Mouse (Mus musculus): ENCODE results near the gene Srebf2.

Gene Srebf2

DNA sequence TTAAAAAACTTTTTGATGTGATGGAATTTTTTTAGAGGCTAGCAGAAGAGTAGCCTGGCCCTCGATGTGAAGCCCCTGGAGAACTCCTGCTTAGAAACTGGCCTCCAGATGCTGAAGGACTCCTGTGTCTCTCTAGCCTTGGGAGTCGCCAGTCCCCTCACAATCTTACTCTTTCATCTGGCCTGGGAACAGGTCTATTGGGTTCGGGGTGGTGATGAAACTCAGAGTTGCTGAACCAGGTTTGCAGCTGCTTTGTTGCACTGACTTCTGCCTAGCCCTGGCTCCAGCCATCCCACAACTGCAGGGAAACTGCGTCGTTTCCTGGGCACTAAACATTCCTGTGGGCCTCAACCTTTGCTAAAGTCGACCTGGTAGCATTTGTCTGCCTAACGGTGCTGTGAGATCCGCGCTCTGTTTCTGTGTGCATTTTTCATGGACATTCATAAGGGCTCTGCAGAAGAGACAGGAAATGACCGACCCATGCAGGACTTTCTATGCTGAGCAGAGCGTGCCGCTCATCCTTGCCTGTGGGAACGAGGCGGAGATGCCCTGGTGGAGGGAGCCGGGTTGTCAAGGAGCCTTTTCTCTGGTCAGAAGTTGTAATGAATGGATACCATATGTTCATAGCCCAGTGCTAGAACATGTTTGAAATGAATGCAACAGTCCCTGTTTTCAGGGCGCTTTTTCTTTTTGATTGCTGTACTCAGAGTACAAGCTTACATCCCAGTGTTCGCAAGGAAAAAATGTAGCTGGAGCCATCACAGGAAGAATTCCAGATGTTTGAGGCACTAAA, 11.5 kb downstream of the Srebf2 start:
- DNase-seq: no peak

DNA sequence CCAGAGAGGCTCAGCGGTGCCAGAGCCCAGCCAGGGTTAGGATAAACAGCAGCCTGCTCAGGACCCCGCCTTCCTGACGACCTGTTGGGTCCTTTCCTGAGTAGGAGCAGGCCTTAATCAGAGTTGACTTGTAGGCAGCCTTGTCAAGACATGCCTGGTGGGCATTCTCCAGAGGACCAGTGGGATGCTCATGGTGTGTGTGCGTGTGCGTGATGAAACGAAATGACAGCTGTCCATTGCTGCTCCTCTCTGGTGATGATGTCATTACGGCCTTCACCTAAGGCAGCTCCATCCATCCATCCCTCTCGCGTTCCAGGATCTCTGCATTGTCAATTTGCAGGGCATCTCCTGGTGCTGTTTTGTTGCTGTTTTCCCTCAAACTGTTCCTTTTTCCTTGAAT, 12.5 kb downstream of the Srebf2 start:
- no peak for DNase-seq

DNA sequence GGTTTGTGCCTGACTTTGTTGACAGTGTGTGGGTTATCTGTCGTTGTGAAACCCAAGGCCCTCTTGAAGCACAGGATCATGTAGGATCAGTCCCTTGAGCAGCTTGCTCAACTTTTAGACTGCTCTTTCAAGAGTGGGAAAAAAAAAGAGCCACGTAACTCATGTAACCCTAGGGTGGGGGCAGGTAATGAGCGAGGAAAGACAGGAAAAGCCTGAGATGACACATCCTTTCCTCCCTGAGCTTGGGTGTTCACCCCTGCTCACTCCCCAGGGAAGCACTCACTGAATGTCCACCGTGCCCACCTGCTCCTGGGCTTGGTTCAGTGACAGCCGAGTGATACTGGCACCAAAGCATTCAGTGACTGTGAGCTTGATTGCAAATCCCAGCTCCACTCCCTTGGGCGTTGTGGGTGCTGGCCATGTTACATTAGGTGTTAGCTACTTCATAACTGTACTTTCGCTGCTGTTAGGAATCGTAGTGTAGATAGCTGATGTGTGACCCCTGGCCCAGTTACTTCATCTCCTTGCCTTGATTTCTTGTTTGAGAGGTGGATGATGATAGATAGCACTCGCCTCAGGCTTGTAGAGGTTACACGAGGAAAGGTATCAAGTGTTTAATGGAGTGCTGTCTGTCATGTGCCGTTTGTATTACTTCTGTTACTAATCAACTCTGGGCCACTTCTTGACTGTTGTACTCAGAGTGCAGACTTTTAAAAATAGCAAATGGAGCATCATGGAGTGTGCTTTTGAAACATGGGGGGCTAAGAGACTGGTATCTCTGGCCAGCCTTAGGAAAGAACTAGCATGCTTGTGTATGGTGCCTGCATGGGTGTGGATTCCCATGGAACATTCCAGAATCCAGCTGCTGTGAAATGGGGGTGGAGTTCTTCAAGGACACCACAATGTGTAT, 14.0 kb downstream of the Srebf2 start:
- no peak for DNase-seq

DNA sequence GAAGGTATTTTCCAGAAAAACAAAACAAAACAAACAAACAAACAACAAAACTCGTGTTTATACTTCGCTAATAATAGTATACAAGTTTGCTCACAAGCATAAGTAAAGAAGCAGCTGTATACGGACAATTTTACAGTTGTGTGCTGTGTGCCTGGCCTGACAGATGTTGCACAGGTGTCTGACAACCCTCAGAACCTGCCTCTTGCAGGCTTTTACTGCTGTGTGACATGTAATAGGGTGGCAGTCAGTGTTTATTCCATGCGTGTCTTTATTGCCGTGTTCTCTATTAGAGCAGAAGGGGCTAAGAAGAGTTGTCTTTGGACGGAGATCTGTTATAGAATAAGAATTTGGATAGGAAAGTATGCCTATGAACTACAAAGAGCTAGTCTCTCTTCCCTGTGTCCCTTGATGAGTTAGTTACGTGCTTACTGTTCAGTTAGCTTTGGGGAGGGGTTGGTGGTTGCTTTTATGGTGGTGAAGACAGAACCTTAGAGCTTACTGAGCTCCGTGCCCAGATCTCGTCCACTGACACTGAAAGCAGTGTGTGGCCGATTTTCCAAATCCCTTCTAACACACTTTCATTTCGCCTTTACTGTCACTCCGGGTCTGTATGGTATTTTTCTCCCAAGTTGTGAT, 15.1 kb downstream of the Srebf2 start:
- DNase-seq: no peak

DNA sequence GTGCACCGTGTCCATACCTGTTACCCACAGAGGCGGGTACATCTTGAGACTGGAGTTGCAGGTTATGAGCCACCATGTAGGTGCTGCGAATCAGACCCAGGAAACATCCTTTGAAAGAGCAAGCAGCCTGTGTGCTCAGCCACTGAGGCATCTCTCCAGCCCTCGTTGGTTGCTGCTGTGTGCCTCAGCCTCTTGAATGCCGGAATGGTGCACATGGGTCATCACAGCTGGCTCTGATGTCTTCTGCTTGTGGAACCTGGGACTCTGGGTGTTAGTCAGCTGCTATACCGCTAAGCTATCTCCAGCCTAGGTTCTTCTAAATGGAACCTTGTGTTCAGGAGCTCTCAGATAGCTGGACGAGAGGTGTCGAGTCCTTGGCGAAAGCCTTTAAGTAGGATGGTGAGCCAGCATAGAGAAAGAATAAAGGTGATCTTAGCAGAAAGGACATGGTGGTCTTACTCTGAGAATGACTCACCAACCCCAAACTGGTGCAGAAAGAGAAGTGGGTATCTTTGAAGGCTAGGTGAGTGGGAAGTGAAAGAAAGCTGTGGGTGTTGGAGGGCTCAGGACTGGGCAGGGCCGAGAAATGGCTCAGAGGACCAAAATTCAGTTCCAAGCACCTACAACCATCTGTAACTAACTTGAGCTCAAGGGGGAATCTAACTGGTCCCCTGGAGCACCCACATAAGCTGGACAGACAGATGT, 16.5 kb downstream of the Srebf2 start:
- DNase-seq: no peak

DNA sequence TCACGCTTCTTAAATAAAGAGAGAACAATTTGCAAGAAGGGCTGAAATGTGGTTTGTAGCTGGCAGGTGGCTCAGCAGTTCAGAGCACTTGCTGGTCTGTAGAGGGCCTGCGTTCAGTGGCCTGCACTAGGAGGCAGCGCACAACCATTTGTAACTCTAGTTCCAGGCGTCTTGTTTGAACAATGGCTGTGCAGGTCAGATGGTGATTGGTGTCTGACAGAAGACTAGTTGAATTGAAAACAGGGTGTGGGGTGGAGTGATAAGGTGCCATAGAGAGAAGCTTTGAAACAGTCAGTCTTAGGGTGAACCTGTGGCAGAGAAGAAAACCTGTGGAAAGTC, 17.0 kb downstream of the Srebf2 start:
- DNase-seq: no peak

DNA sequence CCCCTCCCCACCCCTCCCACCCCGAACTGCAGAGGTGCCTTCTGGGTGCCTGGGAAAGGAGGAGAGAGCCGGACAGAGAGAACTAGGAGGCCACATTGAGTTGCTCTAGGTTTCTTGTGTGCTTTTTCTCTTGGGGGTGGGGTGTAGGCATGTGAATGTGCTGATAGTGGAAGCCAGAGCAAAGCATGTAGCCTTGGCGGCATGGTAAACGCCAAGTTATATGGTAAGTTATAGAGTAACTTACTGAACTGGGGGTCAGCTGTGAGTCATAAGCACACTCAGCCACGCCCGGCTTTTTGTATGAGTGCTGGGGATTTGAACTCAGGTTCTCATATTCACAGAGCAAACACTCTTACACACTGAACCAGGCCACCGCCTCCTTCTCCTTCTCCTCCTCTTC, 17.5 kb downstream of the Srebf2 start:
- no peak for DNase-seq

DNA sequence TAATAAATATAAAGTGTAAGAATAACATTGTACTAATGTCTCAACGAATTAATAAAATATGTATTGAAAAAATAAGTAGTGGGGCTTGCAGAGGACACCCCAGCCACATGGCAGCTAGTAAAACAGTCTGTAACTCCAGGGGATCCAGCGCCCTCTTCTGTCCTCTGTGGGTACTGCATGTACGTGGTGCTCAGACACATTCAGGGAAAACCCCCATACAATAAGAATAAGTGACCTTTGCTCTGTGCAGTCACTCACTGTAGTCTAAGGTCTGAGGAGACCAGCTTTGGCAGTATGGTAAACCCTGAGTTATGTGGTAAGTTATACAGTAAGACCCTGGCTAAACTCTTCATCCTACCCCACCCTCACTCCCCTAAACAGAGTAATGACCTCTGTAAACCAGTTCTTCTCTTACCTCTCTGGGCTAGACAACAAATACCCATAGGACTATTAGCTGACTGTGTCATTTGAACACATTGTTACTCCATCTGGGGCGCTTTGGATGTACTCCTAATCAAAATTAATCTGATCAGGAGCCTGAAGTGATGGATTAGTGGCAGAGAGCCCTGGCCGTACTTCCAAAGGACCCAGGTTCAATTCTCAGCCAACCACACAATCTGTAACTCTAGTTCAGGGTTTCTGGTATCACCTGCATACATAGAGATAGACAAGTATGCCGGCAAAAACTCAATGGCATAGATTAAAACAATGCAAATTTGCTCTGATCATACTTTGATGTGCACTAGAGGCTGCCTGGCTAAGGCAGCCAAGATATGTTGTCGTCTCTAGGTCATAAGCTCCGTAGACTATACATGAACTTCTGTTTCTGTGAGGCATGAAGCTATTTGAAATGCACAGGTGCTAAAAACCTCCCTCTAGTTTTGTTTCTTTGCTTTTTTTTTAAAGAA, 18.6 kb downstream of the Srebf2 start:
- DNase-seq: peak; percentile 73

DNA sequence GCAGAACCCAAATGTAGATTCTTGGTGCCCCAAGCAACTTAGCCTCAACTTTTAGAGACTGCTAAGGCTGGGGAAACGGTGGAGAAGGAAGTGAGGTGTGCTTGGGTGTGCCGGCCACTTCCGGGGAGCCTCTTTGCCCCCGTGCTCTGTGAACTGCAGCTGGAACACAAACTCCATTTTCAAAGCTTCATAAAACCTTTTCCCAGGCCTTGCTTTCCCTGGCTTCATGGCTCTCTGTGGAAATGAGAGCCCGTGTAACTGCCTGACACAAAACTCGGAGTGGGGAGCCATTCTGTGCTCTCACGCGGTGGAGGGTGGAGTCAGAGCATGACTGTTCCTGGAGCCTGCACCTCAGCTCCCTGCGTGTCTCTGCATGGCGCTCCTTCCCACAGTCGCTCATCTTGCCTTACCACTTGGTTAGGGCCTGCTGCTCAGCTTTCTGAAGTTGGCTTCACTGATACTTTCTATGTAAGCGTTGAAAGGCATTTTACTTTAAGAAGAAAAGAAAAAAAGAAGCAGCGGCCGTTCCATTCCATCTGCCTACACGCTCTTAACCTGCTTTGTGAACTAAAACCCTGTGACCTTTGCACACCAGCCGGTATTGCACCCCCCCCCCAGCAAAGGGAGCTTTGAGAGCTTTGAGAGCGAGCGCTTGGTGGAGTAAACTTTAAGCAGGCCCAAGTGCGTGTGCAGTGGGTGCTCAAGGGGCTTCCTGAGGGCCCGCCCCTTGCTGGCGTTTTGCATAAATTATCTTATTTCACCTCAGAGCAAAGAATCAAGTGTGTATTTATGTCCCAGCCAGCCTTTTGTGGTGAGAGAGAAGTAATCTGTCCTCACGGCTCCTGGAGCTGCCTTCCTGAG, 19.5 kb downstream of the Srebf2 start:
- peak; percentile 15 for DNase-seq

DNA sequence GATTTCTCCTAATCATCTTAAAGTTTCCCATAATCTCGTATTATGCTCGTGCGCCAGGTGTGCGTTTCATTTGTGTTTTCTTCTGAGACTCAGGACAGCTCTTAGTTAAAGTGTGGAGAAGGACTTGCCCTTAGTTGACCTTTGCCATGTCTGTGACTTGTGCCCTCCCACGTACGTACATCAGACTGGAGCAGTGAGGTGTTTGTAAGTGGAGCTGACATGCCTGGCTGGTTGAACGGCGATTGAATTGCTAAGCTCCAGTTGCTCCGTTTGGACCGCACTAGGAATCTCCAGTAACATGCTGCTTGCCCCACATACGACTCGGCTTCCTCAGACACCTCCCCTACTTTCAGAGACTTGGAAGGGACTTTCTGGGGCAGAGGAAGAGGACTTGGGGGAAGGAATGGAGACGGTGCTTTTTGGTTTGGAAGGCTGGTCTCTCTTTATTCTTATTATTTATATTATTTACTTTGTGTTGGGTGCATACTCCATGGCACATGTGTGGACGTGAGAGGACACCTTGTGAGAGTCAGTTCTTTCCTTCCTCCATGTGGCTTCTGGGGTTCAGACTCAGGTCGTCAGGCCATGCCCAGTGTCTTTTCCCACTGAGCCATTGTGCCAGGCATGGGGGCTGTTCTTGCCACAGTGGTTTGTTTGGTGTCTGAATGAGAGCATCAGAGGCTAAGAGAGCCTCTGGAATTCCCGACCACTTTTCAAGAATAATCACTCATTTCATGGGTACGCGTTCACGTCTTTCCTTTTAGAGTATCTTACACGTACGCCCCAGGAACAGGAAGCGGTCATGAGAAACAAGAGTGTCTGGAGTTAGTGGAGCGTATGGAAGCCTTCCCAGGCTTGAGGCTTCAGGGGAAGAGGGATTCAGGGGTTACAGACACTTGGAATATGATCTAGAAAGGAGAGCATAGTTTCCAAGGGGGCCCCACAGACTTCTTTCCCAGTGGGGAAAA, 20.5 kb downstream of the Srebf2 start:
- DNase-seq: peak; percentile 28

DNA sequence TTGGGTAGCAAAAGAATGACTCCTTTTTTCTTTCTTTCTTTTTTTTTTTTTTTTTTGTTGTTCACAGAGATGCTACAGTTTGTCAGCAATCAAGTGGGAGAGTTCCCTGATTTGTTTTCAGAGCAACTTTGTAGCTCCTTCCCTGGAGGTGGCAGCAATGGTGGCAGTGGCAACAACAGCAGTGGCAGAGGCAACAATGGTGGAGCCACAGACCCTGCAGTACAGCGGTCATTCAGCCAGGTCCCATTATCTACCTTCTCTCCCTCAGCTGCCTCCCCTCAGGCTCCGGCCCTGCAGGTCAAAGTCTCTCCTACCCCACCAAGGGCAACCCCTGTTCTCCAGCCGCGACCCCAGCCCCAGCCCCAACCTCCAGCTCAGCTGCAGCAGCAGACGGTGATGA, 22.7 kb downstream of the Srebf2 start:
- DNase-seq: no peak

DNA sequence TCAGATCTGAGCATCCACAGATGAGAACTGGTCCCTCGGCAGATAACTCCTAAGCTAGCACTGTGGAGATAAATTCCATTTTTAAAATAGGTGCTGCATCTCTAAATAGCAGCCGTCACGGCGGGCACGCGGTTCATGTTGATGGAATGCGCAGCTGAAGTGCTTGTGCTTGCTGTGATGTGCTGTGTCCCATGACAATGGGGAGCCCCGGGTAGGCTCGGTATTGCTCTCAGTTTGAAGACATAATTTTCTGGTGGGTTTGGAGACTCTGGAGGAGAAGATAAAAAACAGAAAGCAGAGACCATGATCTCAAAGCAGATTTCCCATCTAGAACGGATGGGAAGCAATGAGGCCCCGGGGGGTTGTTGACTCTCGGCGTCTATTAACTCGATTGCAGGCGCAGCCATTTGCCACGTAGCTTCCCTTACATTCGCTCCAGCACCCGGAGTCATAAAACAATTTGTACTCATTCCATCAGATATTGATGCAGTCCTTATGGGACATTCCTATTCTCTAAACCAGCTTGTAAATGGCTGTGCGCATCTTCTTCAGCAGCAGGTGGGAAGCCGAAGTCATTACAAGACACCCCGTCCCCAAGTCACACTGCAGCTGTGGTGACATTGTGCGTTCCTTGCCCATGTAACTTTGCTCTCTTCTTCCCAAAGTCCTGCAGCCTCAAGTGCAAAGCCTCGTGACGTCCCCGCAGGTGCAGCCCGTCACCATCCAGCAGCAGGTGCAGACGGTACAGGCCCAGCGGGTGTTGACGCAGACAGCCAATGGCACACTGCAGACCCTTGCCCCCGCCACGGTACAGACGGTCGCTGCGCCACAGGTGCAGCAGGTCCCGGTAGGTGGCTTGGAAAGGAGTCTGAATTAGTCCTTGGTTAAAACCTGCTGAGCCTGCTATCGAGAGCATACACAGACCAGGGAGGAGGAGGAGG, 23.7 kb downstream of the Srebf2 start:
- DNase-seq: peak; percentile 76

DNA sequence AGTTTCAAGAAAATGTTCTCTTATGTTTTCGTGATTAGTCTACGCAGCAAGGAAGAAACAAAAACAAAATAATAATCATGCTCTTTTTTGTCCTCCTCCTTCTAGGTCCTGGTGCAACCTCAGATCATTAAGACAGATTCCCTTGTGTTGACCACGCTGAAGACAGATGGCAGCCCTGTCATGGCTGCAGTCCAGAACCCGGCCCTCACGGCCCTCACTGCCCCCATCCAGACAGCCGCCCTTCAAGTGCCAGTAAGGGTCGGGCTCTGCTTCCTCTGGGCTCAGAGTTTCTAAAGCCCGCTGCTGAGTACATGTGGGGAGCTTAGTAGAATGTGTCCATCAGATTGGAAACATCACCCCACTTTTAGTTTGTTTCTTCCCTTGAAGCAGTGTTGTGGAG, 25.7 kb downstream of the Srebf2 start:
- DNase-seq: peak; percentile 77

DNA sequence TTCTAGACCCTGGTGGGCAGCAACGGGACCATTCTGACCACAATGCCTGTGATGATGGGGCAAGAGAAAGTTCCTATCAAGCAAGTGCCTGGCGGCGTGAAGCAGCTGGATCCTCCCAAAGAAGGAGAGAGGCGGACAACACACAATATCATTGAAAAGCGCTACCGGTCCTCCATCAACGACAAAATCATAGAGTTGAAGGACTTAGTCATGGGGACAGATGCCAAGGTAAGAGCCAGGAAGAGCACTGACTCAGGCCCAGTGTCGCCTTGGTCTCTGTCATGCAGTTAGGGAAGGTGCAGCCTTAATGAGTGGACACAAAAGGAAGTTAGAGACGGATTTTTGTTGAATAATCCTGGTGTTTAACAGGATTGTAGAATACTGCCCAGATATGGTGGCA, 28.1 kb downstream of the Srebf2 start:
- no peak for DNase-seq

DNA sequence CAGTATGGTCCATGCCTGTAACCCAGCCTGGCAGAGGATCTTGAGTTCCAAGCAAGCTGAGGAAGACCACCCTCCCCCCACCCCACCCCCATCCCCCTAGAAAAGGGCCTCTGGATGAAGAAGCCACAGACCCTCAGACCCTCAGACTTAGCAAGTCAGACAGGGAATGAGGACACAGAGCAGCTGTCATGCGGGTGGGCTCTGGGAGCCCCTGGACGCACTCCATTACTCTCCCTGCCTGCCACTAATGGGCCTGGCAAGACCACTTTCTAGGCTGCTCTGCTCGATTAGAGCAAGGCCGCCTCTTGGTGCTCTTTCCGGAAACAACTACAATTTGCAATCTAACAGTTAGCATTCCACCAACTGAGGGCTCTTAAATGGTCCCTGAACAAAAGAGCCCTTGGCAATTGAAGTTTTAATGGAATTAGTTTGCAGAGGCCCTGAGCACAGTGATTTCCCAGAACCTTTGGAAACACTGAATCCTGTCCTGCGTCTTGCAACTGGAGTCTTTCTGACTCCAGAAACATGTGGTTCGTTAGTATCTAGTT, 30.8 kb downstream of the Srebf2 start:
- no peak for DNase-seq

DNA sequence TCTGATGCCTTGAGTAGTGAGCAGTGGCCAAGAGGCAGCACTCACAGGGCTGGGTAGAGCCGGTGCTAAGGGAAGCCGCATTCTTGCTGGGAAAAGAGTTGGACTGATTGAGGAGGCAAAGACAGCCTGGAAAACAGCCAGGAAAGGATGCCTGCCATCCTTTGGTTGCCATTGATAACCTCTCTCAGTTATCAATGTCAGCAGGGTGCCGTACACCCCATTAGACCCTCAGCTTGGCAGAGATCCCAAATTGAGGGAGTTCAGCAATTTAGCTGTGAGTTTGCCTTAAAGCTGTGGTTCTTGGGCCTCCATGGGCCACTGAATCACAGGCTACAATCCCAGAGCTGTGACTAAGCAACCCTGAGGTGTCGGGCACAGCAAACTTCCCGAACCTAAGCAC, 34.1 kb downstream of the Srebf2 start:
- DNase-seq: peak; percentile 15

DNA sequence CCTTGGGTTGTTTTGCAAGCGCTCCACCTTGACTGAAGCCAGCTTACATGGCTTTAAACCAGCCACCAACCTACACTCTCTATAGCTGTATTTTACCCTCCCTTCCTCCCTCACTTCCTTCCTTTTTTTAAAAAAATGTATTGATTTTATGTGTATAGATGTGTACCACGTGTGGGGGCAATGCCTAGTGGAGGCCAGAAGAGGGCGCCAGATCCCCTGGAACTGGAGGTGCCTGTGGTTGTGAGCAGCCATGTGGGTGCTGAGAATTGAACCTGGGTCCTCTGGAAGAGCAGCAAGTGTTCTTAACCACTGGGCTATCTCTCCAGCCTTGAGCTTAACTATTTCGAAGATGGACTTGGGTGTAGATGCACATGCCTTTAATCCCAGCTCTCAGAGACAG, 35.3 kb downstream of the Srebf2 start:
- DNase-seq: no peak

DNA sequence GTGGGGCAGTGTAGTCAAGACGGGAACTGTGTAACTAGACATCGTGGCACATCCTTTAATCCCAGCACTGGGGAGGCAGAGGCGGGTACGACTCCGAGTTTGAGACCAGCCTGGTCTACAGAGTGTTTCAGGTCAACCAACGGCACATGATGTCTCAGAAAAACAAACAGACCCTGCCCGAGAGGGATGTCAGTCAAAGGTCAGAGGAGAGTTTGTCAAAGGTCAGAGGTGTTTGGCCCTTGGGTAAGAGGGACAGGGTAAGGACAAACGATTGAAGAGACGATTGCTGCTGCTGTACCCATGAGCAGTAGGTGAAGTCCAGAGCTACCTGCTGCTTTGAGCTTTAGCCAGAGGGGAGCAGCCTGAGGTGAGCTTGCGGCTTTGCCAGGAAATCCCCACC, 36.6 kb downstream of the Srebf2 start:
- DNase-seq: no peak
